In the genomic region with DNA sequence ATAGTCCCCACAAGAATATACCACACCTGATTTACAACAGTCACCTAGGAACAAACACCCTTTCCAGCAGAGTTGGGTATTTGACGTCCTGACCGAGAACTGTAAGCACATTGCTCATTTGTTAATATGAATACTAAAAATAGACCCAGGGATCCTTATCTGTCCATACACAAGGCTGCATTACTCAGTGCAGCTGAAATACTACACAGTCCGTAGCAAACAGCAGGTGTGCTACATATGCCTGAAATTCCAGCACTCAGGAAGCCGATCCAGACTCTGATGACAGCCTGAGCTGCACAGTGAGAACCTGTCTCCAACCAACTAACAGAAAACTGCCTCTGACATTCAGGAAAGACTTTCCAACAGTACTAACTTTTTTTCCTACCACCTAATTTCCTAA, we compare ENCODE assay signal across 9 mouse cellular contexts. TPM values are rescaled to one million over a fixed set of nuclear protein-coding genes. Genes with fewer than 3 reads are reported as not detected.
A peak's percentile ranks its signal among the peaks of the same experiment; 100 is the strongest.
DNase-seq lines count a peak whose midpoint lies in the region; ATAC-seq and TF ChIP-seq lines count a peak whose summit lies in the region.
"Had no signal": no experiment of that assay in that cellular context is flagged by ENCODE, and none has a peak within 500 bp of the region (broad histone marks: within the 10 kb centered on the region; RNA-seq: fewer than 3 reads in every experiment).

No protein-coding gene starts in this region.

- H3K9me3 ChIP-seq in hindbrain, embryonic 10.5 days, result no peaks in the 10 kb centered on the region
- H3K9me3 ChIP-seq in hindbrain, embryonic 12.5 days (replicated peaks), result no peaks in the 10 kb centered on the region
- H3K9me3 ChIP-seq in limb, embryonic 13.5 days, result no peaks in the 10 kb centered on the region

- 65% methylated on average over 4 of the region's 4 CpGs for WGBS in hindbrain, embryonic 10.5 days
- 64% methylated on average over 4 of the region's 4 CpGs for WGBS in hindbrain, embryonic 12.5 days
- WGBS in limb, embryonic 13.5 days, result 44% methylated on average over 4 of the region's 4 CpGs
- WGBS in thymus, adult 2 months, result 78% methylated on average over 4 of the region's 4 CpGs

- H3K36me3 ChIP-seq in hindbrain, embryonic 10.5 days, result no peaks in the 10 kb centered on the region
- H3K36me3 ChIP-seq in hindbrain, embryonic 12.5 days, result no peaks in the 10 kb centered on the region
- H3K36me3 ChIP-seq in limb, embryonic 13.5 days, result no peaks in the 10 kb centered on the region
- H3K36me3 ChIP-seq in thymus, adult 2 months (ENCODE audit: control insufficient read depth, insufficient read depth, low read length), result no peaks in the 10 kb centered on the region

- H3K9ac ChIP-seq in hindbrain, embryonic 12.5 days, result no peak overlapping the region
- no peak overlapping the region for H3K9ac ChIP-seq in limb, embryonic 13.5 days

- no peak overlapping the region for H3K4me2 ChIP-seq in hindbrain, embryonic 12.5 days (replicated peaks)
- peak overlapping the region; percentile 87 for H3K4me2 ChIP-seq in limb, embryonic 13.5 days (replicated peaks)

- DNase-seq in cerebellum, adult 18-20 months, result peak; percentile 39 to 50
- DNase-seq in hindbrain, embryonic 10.5 days (ENCODE audit: low spot score), result no peak
- DNase-seq in NIH3T3 (ENCODE audit: low read depth), result peak; percentile 36
- DNase-seq in thymus, adult 2 months, result no peak
- DNase-seq: adrenal gland, adult 2 months had no signal

- H3K4me1 ChIP-seq in hindbrain, embryonic 10.5 days (replicated peaks), result peaks cover 16% of the 10 kb centered on the region
- peaks cover 11% of the 10 kb centered on the region for H3K4me1 ChIP-seq in hindbrain, embryonic 12.5 days
- 0 out of 2 replicates have a peak, but pooled peaks cover 12% of the 10 kb centered on the region for H3K4me1 ChIP-seq in limb, embryonic 13.5 days
- peaks cover 10% of the 10 kb centered on the region for H3K4me1 ChIP-seq in thymus, adult 2 months (replicated peaks; ENCODE audit: control insufficient read depth, insufficient read depth, low read length)

- peak overlapping the region; percentile 57; the same call in 1 of the 2 replicates for H3K4me3 ChIP-seq in hindbrain, embryonic 10.5 days
- no peak overlapping the region for H3K4me3 ChIP-seq in hindbrain, embryonic 12.5 days
- H3K4me3 ChIP-seq in limb, embryonic 13.5 days, result peak overlapping the region; percentile 57
- no peak overlapping the region for H3K4me3 ChIP-seq in thymus, adult 2 months (ENCODE audit: control insufficient read depth, insufficient read depth, low read length)

- TF ChIP-seq POLR2A in thymus, adult 2 months (IDR thresholded peaks at IDR 0.05; ENCODE audit: control insufficient read depth, extremely low read depth, insufficient read depth, low read length, poor library complexity), result no peak

- no peak for ATAC-seq in cerebellum, adult (ENCODE audit: insufficient number of reproducible peaks, low FRiP score, low TSS enrichment)
- no peak for ATAC-seq in hindbrain, embryonic 12.5 days (ENCODE audit: low FRiP score)
- ATAC-seq in limb, embryonic 13.5 days (ENCODE audit: low FRiP score, low read depth), result no peak
- ATAC-seq in monocyte, adult 5-6 weeks (replicated peaks; ENCODE audit: insufficient number of reproducible peaks, low FRiP score, low TSS enrichment, poor library complexity, severe bottlenecking), result no peak

- TF ChIP-seq CTCF in thymus, adult 2 months (IDR thresholded peaks at IDR 0.05; ENCODE audit: borderline replicate concordance, control insufficient read depth, extremely low read depth, insufficient read depth, low read length, poor library complexity), result no peak

- peaks cover 33% of the 10 kb centered on the region for H3K27me3 ChIP-seq in hindbrain, embryonic 10.5 days (ENCODE audit: insufficient read depth, poor library complexity, severe bottlenecking)
- H3K27me3 ChIP-seq in hindbrain, embryonic 12.5 days, result peaks cover 22% of the 10 kb centered on the region
- H3K27me3 ChIP-seq in limb, embryonic 13.5 days, result peaks cover 11% of the 10 kb centered on the region
- H3K27me3 ChIP-seq in thymus, adult 2 months (ENCODE audit: control insufficient read depth, insufficient read depth, low read length), result no peaks in the 10 kb centered on the region

- H3K27ac ChIP-seq in hindbrain, embryonic 10.5 days, result no peak overlapping the region
- H3K27ac ChIP-seq in hindbrain, embryonic 12.5 days, result no peak overlapping the region; the same call in 1 of the 2 replicates
- no peak overlapping the region for H3K27ac ChIP-seq in limb, embryonic 13.5 days
- H3K27ac ChIP-seq in thymus, adult 2 months (ENCODE audit: control insufficient read depth, insufficient read depth, low read length), result no peak overlapping the region

RNA-seq across cellular contexts. Expression of a gene that starts 17.8 kb away (rescaled TPM):
- polyA plus RNA-seq in hindbrain, embryonic 10.5 days (2016; fragmentation: Nextera tagmentation; extraction: Ambion mirVana), result 3.7 and 4.9 TPM in 2 replicates
- 6.9 and 7.6 TPM in 2 replicates for polyA plus RNA-seq in hindbrain, embryonic 12.5 days (2016; fragmentation: Nextera tagmentation; extraction: Ambion mirVana)
- polyA plus RNA-seq in limb, embryonic 13.5 days (2015; fragmentation: Nextera tagmentation; extraction: Ambion mirVana), result 4.9 and 5.9 TPM in 2 replicates
- 2.3 and 3.0 TPM in 2 replicates for polyA plus RNA-seq in thymus, adult 2 months (2012; rRNA removed)
- 24.1 to 36.0 TPM (median 35.5 TPM) in 3 replicates for total RNA-seq in monocyte, adult 5-6 weeks (2017)

RNA-seq across cellular contexts. Expression of a gene that starts 39.0 kb away (rescaled TPM):
- polyA plus RNA-seq in hindbrain, embryonic 10.5 days (2016; fragmentation: Nextera tagmentation; extraction: Ambion mirVana), result 69.1 and 71.0 TPM in 2 replicates
- polyA plus RNA-seq in hindbrain, embryonic 12.5 days (2016; fragmentation: Nextera tagmentation; extraction: Ambion mirVana), result 89.0 and 93.8 TPM in 2 replicates
- polyA plus RNA-seq in limb, embryonic 13.5 days (2015; fragmentation: Nextera tagmentation; extraction: Ambion mirVana), result 72.0 and 77.5 TPM in 2 replicates
- polyA plus RNA-seq in thymus, adult 2 months (2012; rRNA removed), result 39.8 and 58.4 TPM in 2 replicates
- 34.0 to 41.6 TPM (median 38.1 TPM) in 3 replicates for total RNA-seq in monocyte, adult 5-6 weeks (2017)

Comparison
In these comparisons a context has a peak if more than half of its experiments do, and no peak if none do; other contexts are left out.
1. H3K4me3 ChIP-seq: peak in hindbrain, embryonic 10.5 days (single experiment) and limb, embryonic 13.5 days (single experiment); none in hindbrain, embryonic 12.5 days (single experiment) and thymus, adult 2 months (single experiment).
2. DNase-seq: peak in cerebellum, adult 18-20 months (2 of 2) and NIH3T3 (single experiment); none in hindbrain, embryonic 10.5 days (single experiment) and thymus, adult 2 months (single experiment).